In genomic region chr5:105346463-105346862, GRCm38 (mm10) we compare ENCODE assay signal across 12 mouse cellular contexts. TPM values are rescaled to one million over a fixed set of nuclear protein-coding genes. Genes with fewer than 3 reads are reported as not detected.
DNase-seq lines count a peak whose midpoint lies in the region; ATAC-seq lines count a peak whose summit lies in the region.
"Had no signal": no experiment of that assay in that cellular context is flagged by ENCODE, and none has a peak within 500 bp of the region (broad histone marks: within the 10 kb centered on the region; RNA-seq: fewer than 3 reads in every experiment).

No protein-coding gene starts in this region.

- DNase-seq in embryonic facial prominence, embryonic 14.5 days (ENCODE audit: low spot score), result peak; percentile 16
- no peak for DNase-seq in embryonic facial prominence, embryonic 10.5 days (ENCODE audit: low spot score)
- DNase-seq in A20 (ENCODE audit: low read depth, low spot score), result peak; percentile 48
- DNase-seq in heart, postnatal 10 days, result peak; percentile 11 to 20
- no peak for DNase-seq in gastrocnemius, postnatal 25 days
- DNase-seq in gastrocnemius, postnatal 36 days, result no peak
- DNase-seq: cerebellum, adult 11-12 months; layer of hippocampus, postnatal 36 days; midbrain, embryonic 14.5 days had no signal

- H3K9ac ChIP-seq in embryonic facial prominence, embryonic 14.5 days (ENCODE audit: low read depth, low read length), result no peak overlapping the region
- no peak overlapping the region for H3K9ac ChIP-seq in lung, embryonic 16.5 days (ENCODE audit: low read length)

- H3K36me3 ChIP-seq in embryonic facial prominence, embryonic 14.5 days (ENCODE audit: control insufficient read depth, insufficient read depth, low read length), result no peaks in the 10 kb centered on the region
- no peaks in the 10 kb centered on the region for H3K36me3 ChIP-seq in embryonic facial prominence, embryonic 10.5 days (replicated peaks)
- H3K36me3 ChIP-seq in lung, embryonic 16.5 days (ENCODE audit: control insufficient read depth, insufficient read depth, low read length), result no peaks in the 10 kb centered on the region

- intact Hi-C loops in heart, postnatal 10 days (cut with DNase I), result no loop called here
- intact Hi-C loops in gastrocnemius, postnatal 36 days (cut with DNase I), result no loop called here

- no peak overlapping the region for H3K27ac ChIP-seq in embryonic facial prominence, embryonic 14.5 days (replicated peaks; ENCODE audit: low read depth, low read length)
- H3K27ac ChIP-seq in embryonic facial prominence, embryonic 10.5 days (replicated peaks), result no peak overlapping the region
- H3K27ac ChIP-seq in lung, embryonic 16.5 days (ENCODE audit: low read length), result peak overlapping the region; percentile 52

- ATAC-seq in embryonic facial prominence, embryonic 14.5 days (ENCODE audit: low read depth), result 0 out of 2 replicates have a peak, but pooled peaks have one; percentile 22
- peak; percentile 95 for ATAC-seq in lung, embryonic 16.5 days (ENCODE audit: low read depth)
- ATAC-seq in cerebellum, adult (ENCODE audit: insufficient number of reproducible peaks, low FRiP score, low TSS enrichment), result no peak

- H3K4me2 ChIP-seq in embryonic facial prominence, embryonic 14.5 days (ENCODE audit: low read depth, low read length), result no peak overlapping the region
- no peak overlapping the region for H3K4me2 ChIP-seq in lung, embryonic 16.5 days (ENCODE audit: low read depth, low read length)

- no peak overlapping the region for H3K4me3 ChIP-seq in embryonic facial prominence, embryonic 14.5 days (ENCODE audit: low read depth, low read length)
- H3K4me3 ChIP-seq in embryonic facial prominence, embryonic 10.5 days, result no peak overlapping the region
- no peak overlapping the region for H3K4me3 ChIP-seq in lung, embryonic 16.5 days (ENCODE audit: low read length)

- no peaks in the 10 kb centered on the region for H3K9me3 ChIP-seq in embryonic facial prominence, embryonic 14.5 days (ENCODE audit: control insufficient read depth, low read length)
- no peaks in the 10 kb centered on the region for H3K9me3 ChIP-seq in embryonic facial prominence, embryonic 10.5 days
- no peaks in the 10 kb centered on the region for H3K9me3 ChIP-seq in lung, embryonic 16.5 days (ENCODE audit: control insufficient read depth, low read length)

- H3K27me3 ChIP-seq in embryonic facial prominence, embryonic 14.5 days (replicated peaks; ENCODE audit: control insufficient read depth, insufficient read depth, low read length), result no peaks in the 10 kb centered on the region
- no peaks in the 10 kb centered on the region for H3K27me3 ChIP-seq in embryonic facial prominence, embryonic 10.5 days (replicated peaks; ENCODE audit: low read depth, poor library complexity, severe bottlenecking)
- H3K27me3 ChIP-seq in lung, embryonic 16.5 days (ENCODE audit: control insufficient read depth, insufficient read depth, low read depth, low read length), result no peaks in the 10 kb centered on the region

- no peaks in the 10 kb centered on the region for H3K4me1 ChIP-seq in embryonic facial prominence, embryonic 14.5 days (ENCODE audit: control insufficient read depth, insufficient read depth, low read length)
- no peaks in the 10 kb centered on the region for H3K4me1 ChIP-seq in embryonic facial prominence, embryonic 10.5 days
- 0 out of 2 replicates have a peak, but pooled peaks cover 6% of the 10 kb centered on the region for H3K4me1 ChIP-seq in lung, embryonic 16.5 days (replicated peaks; ENCODE audit: control insufficient read depth, insufficient read depth, low read length)

RNA-seq across cellular contexts. Expression of gene Gbp6, which starts 53.0 kb away (rescaled TPM):
- 3.9 and 6.2 TPM in 2 replicates for polyA plus RNA-seq in embryonic facial prominence, embryonic 14.5 days (2014; fragmentation: Nextera tagmentation; extraction: Ambion mirVana)
- 0.24 and 0.47 TPM in 2 replicates for polyA plus RNA-seq in embryonic facial prominence, embryonic 10.5 days (2016; fragmentation: Nextera tagmentation; extraction: Ambion mirVana)
- total RNA-seq in heart, postnatal 10 days (2021), result 1 to 10 TPM; 2.3 to 3.0 TPM
- polyA plus RNA-seq in lung, embryonic 16.5 days (2015; fragmentation: Nextera tagmentation; extraction: Ambion mirVana), result 2.0 and 2.9 TPM in 2 replicates
- 1 to 10 TPM in 1 of 2 experiments, under 1 TPM in 1; 0.88 to 2.1 TPM for total RNA-seq in gastrocnemius, postnatal 25 days (2021)
- total RNA-seq in gastrocnemius, postnatal 36 days (2021), result 1 to 10 TPM; 1.4 to 2.5 TPM

RNA-seq across cellular contexts. Expression of gene Gm43302, which starts 53.0 kb away (rescaled TPM):
- 0.28 and 0.32 TPM in 2 replicates for polyA plus RNA-seq in embryonic facial prominence, embryonic 14.5 days (2014; fragmentation: Nextera tagmentation; extraction: Ambion mirVana)
- polyA plus RNA-seq in embryonic facial prominence, embryonic 10.5 days (2016; fragmentation: Nextera tagmentation; extraction: Ambion mirVana), result not detected in 2 replicates
- under 1 TPM in 1 of 2 experiments, not detected in 1; 0.07 TPM for total RNA-seq in heart, postnatal 10 days (2021)
- 0.06 TPM in 1 of 2 replicates, not detected in the other for polyA plus RNA-seq in lung, embryonic 16.5 days (2015; fragmentation: Nextera tagmentation; extraction: Ambion mirVana)
- under 1 TPM in 1 of 2 experiments, not detected in 1; 0.18 TPM for total RNA-seq in gastrocnemius, postnatal 25 days (2021)
- under 1 TPM in 1 of 2 experiments, not detected in 1; 0.89 TPM for total RNA-seq in gastrocnemius, postnatal 36 days (2021)
- total RNA-seq: layer of hippocampus, postnatal 36 days had no signal
- polyA plus RNA-seq: C2C12 had no signal

Comparison
In these comparisons a context has a peak if more than half of its experiments do, and no peak if none do; other contexts are left out.
1. DNase-seq: peak in embryonic facial prominence, embryonic 14.5 days (single experiment), A20 (single experiment) and heart, postnatal 10 days (2 of 2); none in embryonic facial prominence, embryonic 10.5 days (single experiment), gastrocnemius, postnatal 25 days (single experiment) and gastrocnemius, postnatal 36 days (0 of 2).